Mouse (Mus musculus) C2C12 (cell line): ENCODE measurements around the gene Cpa1.

Source experiments
- CEBPB ChIP-seq: IDR thresholded peaks from one replicate; pipeline ENCODE4 v1.6.1; 2011; ENCODE audit warnings: low read depth, mild to moderate bottlenecking, control low read depth, moderate library complexity
- CTCF ChIP-seq: IDR thresholded peaks from one replicate; pipeline ENCODE4 v1.5.1; 2011; ENCODE audit not compliant: control insufficient read depth, insufficient read depth, insufficient read length
- FOSL1 ChIP-seq: IDR thresholded peaks from one replicate; pipeline ENCODE4 v1.8.0; 2011; ENCODE audit warnings: mild to moderate bottlenecking, low read length; ENCODE audit not compliant: poor library complexity, insufficient read depth, severe bottlenecking
- MAX ChIP-seq: IDR thresholded peaks from one replicate; pipeline ENCODE4 v1.6.1; 2011; ENCODE audit warnings: mild to moderate bottlenecking, control low read depth
- USF1 ChIP-seq: IDR thresholded peaks from one replicate; pipeline ENCODE4 v1.6.1; 2011; ENCODE audit warnings: low read depth, mild to moderate bottlenecking, control low read depth, moderate library complexity

- TF ChIP-seq CTCF (no peak), FOSL1 (no peak), MAX (no peak), CEBPB (no peak), USF1 (no peak)
Observed at GRCm38 (mm10) chr6:30621986-30622389, 17.0 kb upstream of the Cpa1 start.
